Mouse (Mus musculus) heart, adult 2 months (tissue): ENCODE measurements around the gene Gm21970. TPM values are rescaled to one million over a fixed set of nuclear protein-coding genes. Genes with fewer than 3 reads are reported as not detected.
A peak's percentile ranks its signal among the peaks of the same experiment; 100 is the strongest.

Experiments used
- DNase-seq, 2 experiments: peaks; one replicate each; pipeline ENCODE4 v3.0.0; 2021
- H3K27ac ChIP-seq: fragments of 200-600 bp; 2 replicates; pipeline ENCODE4 v1.8.1; 2022
- H3K27me3 ChIP-seq: fragments of 200-500 bp; 2 replicates; pipeline ENCODE4 v1.6.1; 2012; ENCODE audit warnings: mild to moderate bottlenecking, low read length, inconsistent platforms, mixed read lengths; ENCODE audit not compliant: control insufficient read depth, insufficient read depth
- H3K36me3 ChIP-seq: fragments of 200-500 bp; 2 replicates; pipeline ENCODE4 v1.6.1; 2012; ENCODE audit warnings: low read length, inconsistent platforms; ENCODE audit not compliant: control insufficient read depth, insufficient read depth
- H3K4me1 ChIP-seq: fragments of 200-500 bp; 2 replicates; pipeline ENCODE4 v1.6.1; 2011; ENCODE audit warnings: low read length; ENCODE audit not compliant: control insufficient read depth, insufficient read depth
- H3K4me3 ChIP-seq: fragments of 200-600 bp; 2 replicates; pipeline ENCODE4 v1.8.1; 2022
- H3K79me2 ChIP-seq: fragments of 200-500 bp; replicated peaks from 2 replicates; pipeline ENCODE4 v1.6.1; 2012; ENCODE audit warnings: mild to moderate bottlenecking, inconsistent platforms, low read length, moderate library complexity, mixed read lengths; ENCODE audit not compliant: control insufficient read depth, insufficient read depth
- H3K9ac ChIP-seq: fragments of 200-500 bp; 2 replicates; pipeline ENCODE4 v1.6.1; 2012; ENCODE audit warnings: low read depth, mild to moderate bottlenecking, control low read depth, inconsistent platforms, low read length, mixed read lengths
- CTCF ChIP-seq: fragments of 200-600 bp; IDR thresholded peaks from 2 replicates; pipeline ENCODE4 v1.8.1; 2022; ENCODE audit warnings: antibody characterized with exemption, mild to moderate bottlenecking, moderate library complexity
- EP300 ChIP-seq: fragments of 200-500 bp; IDR thresholded peaks from 2 replicates; pipeline ENCODE4 v1.6.1; 2011; ENCODE audit warnings: low read depth, low read length, control low read depth; ENCODE audit not compliant: insufficient read depth
- POLR2A ChIP-seq: fragments of 200-500 bp; IDR thresholded peaks from 2 replicates; pipeline ENCODE4 v1.6.1; 2011; ENCODE audit warnings: mild to moderate bottlenecking, low read depth, low read length, control low read depth; ENCODE audit not compliant: insufficient read depth
- WGBS: fragments of 180-500 bp; shearing (Covaris S2); methylation state at CpG from one replicate; pipeline ENCODE4 v1.1.7; 2018; 5-methylcytosine and 5-hydroxymethylcytosine counted together
- intact Hi-C: fragments of 180-260 bp; cut with DNase I; formaldehyde crosslinking; loops from one replicate; pipeline ENCODE4 v1.15.1; 2025
- polyA plus RNA-seq: library from polyadenylated mRNA; depleted of rRNA; stranded (reverse); fragments of >200 nt; gene quantifications from 2 replicates; pipeline ENCODE4 v1.2.3, GENCODE M21; 2012
- total RNA-seq, 2 experiments: library from RNA; stranded (reverse); gene quantifications; 2 replicates each; pipeline ENCODE4 v1.2.3; 2021

The Gm21970 gene
- total and polyA plus RNA-seq, 3 experiments = not detected

DNA sequence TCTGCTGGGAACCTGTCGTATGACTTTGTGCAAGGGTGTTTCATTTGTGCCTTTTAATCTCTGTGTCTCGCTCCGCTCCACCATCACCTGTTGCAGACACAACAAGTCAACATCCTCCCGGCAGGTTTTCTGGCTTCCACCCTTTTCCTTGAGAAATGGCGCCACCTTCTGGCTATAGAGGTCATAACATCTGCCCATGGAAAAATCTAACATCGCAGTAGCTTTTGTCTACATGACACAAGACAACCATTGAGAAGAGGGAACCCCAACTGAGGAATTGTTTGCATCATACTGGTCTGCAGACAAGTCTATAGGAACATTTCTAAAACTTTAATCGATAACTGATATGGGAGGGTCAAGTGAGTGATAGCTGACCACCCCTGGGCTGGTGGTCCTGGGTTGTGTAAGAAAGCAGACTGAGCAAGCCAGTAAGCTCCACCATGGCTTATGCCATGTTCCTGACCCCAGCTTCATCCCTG, 39.4 kb upstream of the Gm21970 start:
- H3K9ac ChIP-seq = no peak overlapping the region
- H3K36me3 ChIP-seq = no peaks in the 10 kb centered on the region
- no peak overlapping the region for H3K4me3 ChIP-seq
- DNase-seq = peak; percentile 54 to 74
- peak; percentile 96 for TF ChIP-seq CTCF
- TF ChIP-seq POLR2A = no peak
- peak; percentile 46; the same call in 1 of the 2 replicates for TF ChIP-seq EP300
- no peaks in the 10 kb centered on the region for H3K79me2 ChIP-seq
- intact Hi-C loops = loop anchor here (1.0 kb wide), 2 partner anchors 192 to 271 kb away; no protein-coding TSS in a partner anchor
- peaks cover 1% of the 10 kb centered on the region; the same call in 1 of the 2 replicates for H3K27me3 ChIP-seq
- H3K27ac ChIP-seq = no peak overlapping the region
- 4% methylated on average over 7 of the region's 7 CpGs for WGBS
- no peaks in the 10 kb centered on the region for H3K4me1 ChIP-seq

DNA sequence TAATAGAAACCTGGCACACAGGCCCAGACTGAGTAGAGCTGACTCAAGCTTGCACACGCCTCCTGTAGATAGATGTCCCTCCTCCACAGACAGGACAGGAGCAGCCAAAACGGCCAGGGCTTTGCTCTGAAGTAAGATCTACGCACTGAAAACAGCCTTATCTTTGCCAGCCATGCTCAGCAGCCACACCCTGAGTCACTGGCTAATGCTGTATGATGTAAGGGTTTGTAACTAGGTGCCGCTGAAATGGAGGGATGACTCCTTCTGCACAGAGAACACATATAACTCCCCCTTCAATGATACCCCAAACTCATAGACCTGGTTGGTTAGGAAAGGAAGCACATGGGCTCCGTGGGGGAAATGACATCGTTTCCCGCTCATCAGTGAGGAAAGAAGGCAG, 38.8 kb upstream of the Gm21970 start:
- Histone ChIP-seq H3K27me3 (peaks cover 1% of the 10 kb centered on the region; the same call in 1 of the 2 replicates), H3K79me2 (no peaks in the 10 kb centered on the region), H3K36me3 (no peaks in the 10 kb centered on the region), H3K4me3 (no peak overlapping the region), H3K4me1 (no peaks in the 10 kb centered on the region), H3K9ac (no peak overlapping the region), H3K27ac (no peak overlapping the region)
- TF ChIP-seq CTCF = no peak
- no peak for TF ChIP-seq EP300
- no peak for TF ChIP-seq POLR2A
- 37% methylated on average over 7 of the region's 7 CpGs for WGBS
- intact Hi-C loops = loop anchor here (1.0 kb wide), 2 partner anchors 192 to 271 kb away; no protein-coding TSS in a partner anchor
- DNase-seq = no peak

DNA sequence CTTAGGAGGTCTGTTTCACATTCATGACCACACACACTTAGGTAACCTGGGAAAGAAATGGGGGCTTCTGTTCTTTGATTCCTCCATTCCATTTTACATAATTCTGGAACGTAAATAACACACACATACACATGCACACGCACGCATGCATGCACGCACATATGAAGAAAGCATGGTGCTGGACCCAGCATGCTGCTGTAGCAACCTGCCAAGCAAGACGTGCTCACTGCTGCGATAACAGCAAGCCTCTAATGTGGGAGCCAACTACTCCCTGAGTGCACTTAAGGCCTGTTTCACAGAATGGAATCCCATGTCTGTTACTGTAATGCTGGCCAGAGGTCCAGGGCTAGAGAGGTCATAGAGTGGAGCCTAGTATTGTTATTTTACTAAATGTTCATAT, 38.3 kb upstream of the Gm21970 start:
- 65% methylated on average over 6 of the region's 6 CpGs for WGBS
- Histone ChIP-seq H3K9ac (no peak overlapping the region), H3K4me3 (no peak overlapping the region), H3K79me2 (no peaks in the 10 kb centered on the region), H3K4me1 (no peaks in the 10 kb centered on the region), H3K27ac (no peak overlapping the region), H3K36me3 (no peaks in the 10 kb centered on the region), H3K27me3 (peaks cover 1% of the 10 kb centered on the region; the same call in 1 of the 2 replicates)
- no peak for TF ChIP-seq CTCF
- no peak for TF ChIP-seq POLR2A
- TF ChIP-seq EP300 = no peak
- no peak for DNase-seq
- intact Hi-C loops = no loop called here

DNA sequence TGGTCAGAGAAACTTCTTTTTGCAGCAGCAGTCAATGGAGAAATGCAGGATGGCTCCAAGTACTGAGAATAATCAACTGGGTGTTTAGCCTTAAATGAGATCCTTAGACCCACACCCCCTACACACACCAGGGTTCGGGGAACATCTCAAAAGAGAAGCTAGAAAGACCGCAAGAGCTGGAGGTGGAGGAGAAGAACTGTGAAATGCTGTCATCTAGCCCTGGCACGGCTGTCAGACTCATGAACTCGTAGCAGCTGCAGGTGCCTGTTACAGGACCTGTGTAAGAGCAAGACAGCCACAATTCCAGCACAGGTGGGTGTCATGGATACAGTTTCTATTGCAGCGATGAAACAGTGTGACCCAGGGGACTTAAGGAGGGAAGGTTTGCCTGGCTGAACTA, 37.9 kb upstream of the Gm21970 start:
- no peak overlapping the region for H3K4me3 ChIP-seq
- H3K79me2 ChIP-seq = no peaks in the 10 kb centered on the region
- WGBS = 89% methylated on average over 5 of the region's 5 CpGs
- peaks cover 1% of the 10 kb centered on the region; the same call in 1 of the 2 replicates for H3K27me3 ChIP-seq
- intact Hi-C loops = no loop called here
- H3K9ac ChIP-seq = no peak overlapping the region
- no peak overlapping the region for H3K27ac ChIP-seq
- TF ChIP-seq POLR2A = no peak
- no peak for TF ChIP-seq EP300
- TF ChIP-seq CTCF = no peak
- DNase-seq = no peak
- no peaks in the 10 kb centered on the region for H3K4me1 ChIP-seq
- no peaks in the 10 kb centered on the region for H3K36me3 ChIP-seq

DNA sequence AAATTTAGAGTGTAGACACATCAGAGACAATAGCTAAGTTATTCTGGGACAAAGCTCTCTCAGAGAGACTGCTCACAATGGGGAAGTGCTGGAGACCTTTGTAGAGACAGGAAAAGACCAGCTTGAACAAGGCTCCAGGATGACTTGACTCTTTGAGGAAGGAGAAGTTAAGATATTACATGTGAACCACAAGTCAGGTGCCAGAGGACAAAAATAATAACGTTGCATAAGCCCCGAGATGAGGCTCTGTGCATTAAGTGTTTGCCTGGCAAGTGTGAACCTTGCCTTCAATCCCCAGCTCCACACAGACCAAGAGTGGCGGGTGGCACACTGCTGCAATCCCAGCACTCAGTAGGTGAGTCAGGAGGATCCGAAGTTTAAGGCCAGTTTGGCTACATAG, 36.9 kb upstream of the Gm21970 start:
- H3K4me3 ChIP-seq = no peak overlapping the region
- no peak overlapping the region for H3K9ac ChIP-seq
- no peak for DNase-seq
- H3K79me2 ChIP-seq = no peaks in the 10 kb centered on the region
- TF ChIP-seq POLR2A (no peak), CTCF (no peak), EP300 (no peak)
- no peaks in the 10 kb centered on the region for H3K36me3 ChIP-seq
- H3K27me3 ChIP-seq = peaks cover 1% of the 10 kb centered on the region; the same call in 1 of the 2 replicates
- intact Hi-C loops = no loop called here
- 58% methylated on average over 4 of the region's 4 CpGs for WGBS
- peak overlapping the region; percentile 20; the same call in 1 of the 2 replicates for H3K27ac ChIP-seq
- H3K4me1 ChIP-seq = no peaks in the 10 kb centered on the region; the same call in 1 of the 2 replicates

DNA sequence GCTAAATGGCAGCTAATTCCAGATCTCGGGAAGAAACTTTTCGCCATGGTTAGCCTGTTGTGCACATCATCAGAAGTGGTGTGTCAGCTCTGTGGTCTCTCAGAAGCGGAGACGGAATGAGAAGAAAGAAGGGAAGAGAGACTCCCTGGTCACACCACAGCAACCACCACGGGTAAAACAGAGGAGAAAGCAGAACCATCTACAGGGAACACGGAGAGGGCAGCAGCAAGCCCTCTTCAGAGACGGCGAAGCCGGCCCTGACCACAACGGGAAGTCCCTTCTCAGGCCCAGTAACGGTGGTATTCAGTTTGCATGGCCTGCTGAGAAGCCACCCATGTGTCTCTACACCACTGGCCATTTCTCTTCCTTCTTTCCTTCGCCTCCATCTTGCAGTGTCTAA, 36.4 kb upstream of the Gm21970 start:
- no peaks in the 10 kb centered on the region; the same call in 1 of the 2 replicates for H3K4me1 ChIP-seq
- TF ChIP-seq CTCF = no peak
- no peak for TF ChIP-seq POLR2A
- TF ChIP-seq EP300 = no peak
- no peaks in the 10 kb centered on the region for H3K36me3 ChIP-seq
- intact Hi-C loops = loop anchor here (5.0 kb wide), 1 partner anchor 157 kb away; no protein-coding TSS in a partner anchor
- H3K27ac ChIP-seq = no peak overlapping the region
- no peak overlapping the region for H3K4me3 ChIP-seq
- H3K27me3 ChIP-seq = peaks cover 1% of the 10 kb centered on the region; the same call in 1 of the 2 replicates
- DNase-seq = peak in 1 of 2 experiments; percentile 70
- H3K79me2 ChIP-seq = no peaks in the 10 kb centered on the region
- 76% methylated on average over 12 of the region's 12 CpGs for WGBS
- no peak overlapping the region for H3K9ac ChIP-seq
